Mouse (Mus musculus) midbrain, embryonic 14.5 days (tissue): ENCODE measurements around the gene Sv2b. TPM values are rescaled to one million over a fixed set of nuclear protein-coding genes. Genes with fewer than 3 reads are reported as not detected.
A peak's percentile ranks its signal among the peaks of the same experiment; 100 is the strongest.

Experiments used
- ATAC-seq: fragments of 200-750 bp; cut with Nextera tagmentation; 2 replicates; pipeline ENCODE4 v1.8.0; 2017; ENCODE audit warnings: moderate number of reproducible peaks, moderate library complexity; ENCODE audit not compliant: low FRiP score, low TSS enrichment
- DNase-seq: peaks from one replicate; pipeline ENCODE4 v3.0.0-alpha.2; 2015
- H3K27ac ChIP-seq: fragments of 300-500 bp; sonication (generic); replicated peaks from 2 replicates; pipeline ENCODE4 v1.5.1; 2014; ENCODE audit warnings: mild to moderate bottlenecking, low read depth, low read length, moderate library complexity
- H3K27me3 ChIP-seq: fragments of 300-500 bp; sonication (generic); 2 replicates; pipeline ENCODE4 v1.6.1; 2014; ENCODE audit warnings: low read length, control low read depth, mixed read lengths; ENCODE audit not compliant: control insufficient read depth, insufficient read depth
- H3K36me3 ChIP-seq: fragments of 300-500 bp; sonication (generic); 2 replicates; pipeline ENCODE4 v1.6.1; 2014; ENCODE audit warnings: low read length, control low read depth; ENCODE audit not compliant: control insufficient read depth, insufficient read depth
- H3K4me1 ChIP-seq: fragments of 300-500 bp; sonication (generic); 2 replicates; pipeline ENCODE4 v1.6.1; 2014; ENCODE audit warnings: mild to moderate bottlenecking, antibody characterized with exemption, low read length, control low read depth; ENCODE audit not compliant: control insufficient read depth, insufficient read depth
- H3K4me2 ChIP-seq: fragments of 300-500 bp; sonication (generic); 2 replicates; pipeline ENCODE4 v1.6.1; 2014; ENCODE audit warnings: mild to moderate bottlenecking, low read length, moderate library complexity
- H3K4me3 ChIP-seq: fragments of 300-500 bp; sonication (generic); replicated peaks from 2 replicates; pipeline ENCODE4 v1.5.1; 2014; ENCODE audit warnings: low read depth, low read length
- H3K9ac ChIP-seq: fragments of 300-500 bp; sonication (generic); replicated peaks from 2 replicates; pipeline ENCODE4 v1.6.1; 2014; ENCODE audit warnings: mild to moderate bottlenecking, low read length, moderate library complexity
- H3K9me3 ChIP-seq: fragments of 300-500 bp; sonication (generic); 2 replicates; pipeline ENCODE4 v1.6.1; 2016; ENCODE audit warnings: low read length, control low read depth, mixed read lengths; ENCODE audit not compliant: control insufficient read depth
- WGBS: fragments of 180-500 bp; shearing (Covaris S2); extraction: QIAGEN DNeasy Blood & Tissue Kit; methylation state at CpG from one replicate; pipeline ENCODE4 v1.1.7; 2014; 5-methylcytosine and 5-hydroxymethylcytosine counted together
- polyA plus RNA-seq: library from polyadenylated mRNA; unstranded; fragments of >200 nt; fragmentation: Nextera tagmentation; extraction: Ambion mirVana; gene quantifications from 2 replicates; pipeline ENCODE4 v1.2.1, GENCODE M21; 2014

Sv2b gene
- polyA plus RNA-seq, 1 experiment from 2014 or later = 5.9 TPM

DNA sequence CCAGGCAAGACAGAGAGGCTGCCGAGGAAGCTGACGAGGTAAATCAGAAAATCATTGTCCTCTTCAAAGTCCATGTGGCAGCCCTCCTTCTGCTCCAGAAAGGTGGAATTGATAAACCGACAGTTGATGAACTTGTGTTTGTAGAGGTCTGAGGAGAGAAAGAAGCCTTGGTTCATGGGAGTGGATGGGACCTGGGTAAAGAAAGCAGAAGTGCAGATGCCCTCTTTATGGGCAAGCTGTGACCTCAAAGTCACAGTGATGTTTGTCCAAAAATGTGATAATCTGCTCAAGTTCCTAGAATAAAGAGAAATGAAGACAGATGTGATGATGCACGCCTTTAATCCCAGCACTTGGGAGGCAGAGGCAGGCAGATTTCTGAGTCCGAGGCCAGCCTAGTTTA is 185.0 kb downstream of the Sv2b start:
- no peak for ATAC-seq
- WGBS = 90% methylated on average over 5 of the region's 5 CpGs

DNA sequence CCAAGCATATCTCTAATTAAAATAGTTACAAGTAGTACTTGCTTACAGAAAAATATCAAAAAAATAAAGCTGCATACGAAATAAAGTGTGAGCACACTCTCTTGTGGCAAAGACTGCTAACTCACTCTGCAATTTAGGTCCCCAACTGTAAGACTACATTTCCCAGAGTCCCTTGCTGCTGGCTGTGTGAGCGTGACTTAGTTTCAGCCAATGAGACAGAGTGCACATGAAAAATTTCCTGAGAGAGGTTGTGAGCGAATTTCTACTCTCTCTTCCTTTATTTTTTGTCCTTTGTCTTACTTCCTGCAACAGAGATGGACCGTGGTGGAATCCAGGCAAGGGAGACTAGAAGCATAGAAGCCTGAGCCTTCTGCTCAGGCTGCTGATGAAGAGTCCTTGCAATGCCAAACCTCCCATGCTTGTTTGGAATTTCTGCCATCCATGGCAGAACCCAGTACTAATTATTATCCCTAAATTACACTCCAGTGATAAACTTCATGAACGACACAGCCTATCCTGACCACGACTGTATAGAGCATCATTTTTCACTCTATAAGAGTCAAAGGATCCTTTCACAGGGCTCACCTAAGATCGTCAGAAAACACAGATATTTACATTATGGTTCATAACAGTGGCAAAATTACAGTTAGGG is 190.9 kb downstream of the Sv2b start:
- Histone ChIP-seq H3K36me3 (no peaks in the 10 kb centered on the region), H3K27me3 (no peaks in the 10 kb centered on the region), H3K9me3 (no peaks in the 10 kb centered on the region), H3K4me1 (no peaks in the 10 kb centered on the region), H3K4me2 (peak overlapping the region; percentile 57), H3K9ac (peak overlapping the region; percentile 45; the same call in 1 of the 2 replicates), H3K4me3 (peak overlapping the region; percentile 30), H3K27ac (peak overlapping the region; percentile 57; the same call in 1 of the 2 replicates)
- ATAC-seq = peak; percentile 83
- peak; percentile 87 for DNase-seq
- 43% methylated on average over 7 of the region's 7 CpGs for WGBS

More for the DNA sequence above, 185.0 kb downstream of the Sv2b start:
- Histone ChIP-seq H3K4me1 (no peaks in the 10 kb centered on the region), H3K9ac (no peak overlapping the region), H3K36me3 (no peaks in the 10 kb centered on the region), H3K27me3 (no peaks in the 10 kb centered on the region), H3K27ac (no peak overlapping the region), H3K4me3 (no peak overlapping the region), H3K4me2 (no peak overlapping the region), H3K9me3 (no peaks in the 10 kb centered on the region)
- DNase-seq = no peak

GRCm38 (mm10) chr7:75110689-75111088 is 198.4 kb downstream of the Sv2b start:
- Histone ChIP-seq H3K9me3 (no peaks in the 10 kb centered on the region), H3K4me1 (no peaks in the 10 kb centered on the region), H3K4me2 (no peak overlapping the region), H3K4me3 (no peak overlapping the region), H3K27me3 (no peaks in the 10 kb centered on the region), H3K36me3 (no peaks in the 10 kb centered on the region), H3K9ac (no peak overlapping the region), H3K27ac (no peak overlapping the region)
- no peak for ATAC-seq
- peak; percentile 87 for DNase-seq
- WGBS = 7% methylated on average over 6 of the region's 6 CpGs

DNA sequence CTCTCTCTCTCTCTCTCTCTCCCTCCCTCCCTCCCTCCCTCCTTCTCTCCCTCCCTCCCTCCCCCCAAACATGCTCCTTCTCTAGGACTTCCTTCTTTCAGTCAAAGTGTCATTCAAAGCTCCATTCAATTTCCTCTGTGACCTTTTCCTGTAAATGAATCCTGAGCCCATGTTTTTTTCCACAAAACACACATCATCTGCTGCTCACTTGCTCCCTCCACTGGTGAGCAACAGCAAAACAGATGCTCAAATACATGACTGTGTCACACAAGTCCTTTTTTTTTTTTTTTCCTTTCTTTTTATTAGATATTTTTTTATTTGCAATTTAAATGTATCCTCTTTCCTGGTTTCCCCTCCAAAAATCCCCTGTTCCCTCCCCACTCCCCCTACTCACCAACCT is 201.6 kb downstream of the Sv2b start:
- no peak overlapping the region for H3K27ac ChIP-seq
- no peak overlapping the region for H3K9ac ChIP-seq
- no peak for ATAC-seq
- DNase-seq = peak; percentile 72
- H3K4me1 ChIP-seq = 0 out of 2 replicates have a peak, but pooled peaks cover 7% of the 10 kb centered on the region
- no peaks in the 10 kb centered on the region for H3K9me3 ChIP-seq
- H3K4me2 ChIP-seq = no peak overlapping the region
- H3K27me3 ChIP-seq = no peaks in the 10 kb centered on the region
- no peak overlapping the region for H3K4me3 ChIP-seq
- H3K36me3 ChIP-seq = no peaks in the 10 kb centered on the region

DNA sequence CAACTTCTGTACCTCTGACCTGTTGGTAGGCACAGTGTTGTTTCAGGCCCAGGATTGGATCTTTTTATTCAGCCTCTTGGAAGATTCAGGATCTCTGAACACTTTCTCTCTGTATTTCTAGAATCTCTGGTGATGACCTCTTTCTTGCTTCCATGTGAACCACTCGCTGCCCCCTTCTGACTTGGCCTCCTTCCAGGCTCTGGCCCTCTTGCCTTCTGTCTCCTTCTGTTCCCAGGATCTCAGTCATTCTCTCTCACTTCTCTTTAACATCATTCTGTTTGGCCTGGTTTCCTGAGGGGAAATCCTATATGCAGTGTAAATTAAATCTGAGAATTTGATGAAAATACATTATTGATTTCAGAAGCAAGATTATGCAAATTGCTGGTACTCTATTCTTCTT is 205.2 kb downstream of the Sv2b start:
- H3K9me3 ChIP-seq = no peaks in the 10 kb centered on the region
- no peak overlapping the region for H3K4me3 ChIP-seq
- no peak overlapping the region for H3K27ac ChIP-seq
- 0 out of 2 replicates have a peak, but pooled peaks cover 7% of the 10 kb centered on the region for H3K4me1 ChIP-seq
- ATAC-seq = no peak
- WGBS = 65% methylated on average over 1 of the region's 1 CpGs
- no peaks in the 10 kb centered on the region for H3K27me3 ChIP-seq
- H3K36me3 ChIP-seq = no peaks in the 10 kb centered on the region
- no peak overlapping the region for H3K9ac ChIP-seq
- DNase-seq = no peak
- no peak overlapping the region for H3K4me2 ChIP-seq

GRCm38 (mm10) chr7:75102536-75103332 is 206.3 kb downstream of the Sv2b start:
- peak; percentile 43 for DNase-seq
- Histone ChIP-seq H3K4me2 (no peak overlapping the region), H3K36me3 (no peaks in the 10 kb centered on the region), H3K9me3 (no peaks in the 10 kb centered on the region), H3K4me3 (no peak overlapping the region), H3K27me3 (no peaks in the 10 kb centered on the region), H3K4me1 (0 out of 2 replicates have a peak, but pooled peaks cover 7% of the 10 kb centered on the region), H3K9ac (no peak overlapping the region), H3K27ac (peak overlapping the region; percentile 61; the same call in 1 of the 2 replicates)
- 72% methylated on average over 17 of the region's 17 CpGs for WGBS
- peak; percentile 27; the same call in 1 of the 2 replicates for ATAC-seq

GRCm38 (mm10) chr7:75085473-75085872 is 223.6 kb downstream of the Sv2b start:
- Histone ChIP-seq H3K4me2 (no peak overlapping the region), H3K4me1 (no peaks in the 10 kb centered on the region), H3K4me3 (no peak overlapping the region), H3K9ac (no peak overlapping the region), H3K27ac (no peak overlapping the region), H3K27me3 (no peaks in the 10 kb centered on the region), H3K36me3 (no peaks in the 10 kb centered on the region), H3K9me3 (no peaks in the 10 kb centered on the region)
- WGBS = 89% methylated on average over 4 of the region's 4 CpGs
- ATAC-seq (no peak), DNase-seq (no peak)

GRCm38 (mm10) chr7:75080163-75080562 is 228.9 kb downstream of the Sv2b start:
- no peaks in the 10 kb centered on the region for H3K27me3 ChIP-seq
- no peak overlapping the region for H3K9ac ChIP-seq
- H3K4me3 ChIP-seq = no peak overlapping the region
- DNase-seq (no peak), ATAC-seq (no peak)
- H3K4me1 ChIP-seq = no peaks in the 10 kb centered on the region
- no peaks in the 10 kb centered on the region for H3K36me3 ChIP-seq
- H3K4me2 ChIP-seq = no peak overlapping the region
- no peak overlapping the region for H3K27ac ChIP-seq
- no peaks in the 10 kb centered on the region for H3K9me3 ChIP-seq
